Mouse (Mus musculus) heart, embryonic 12.5 days (tissue): ENCODE results near the gene Zscan21. TPM values are rescaled to one million over a fixed set of nuclear protein-coding genes. Genes with fewer than 3 reads are reported as not detected.

Experiments used
- ATAC-seq: fragments of 200-750 bp; cut with Nextera tagmentation; 2 replicates; pipeline ENCODE4 v1.8.0; 2017; ENCODE audit warnings: moderate TSS enrichment, moderate library complexity; ENCODE audit not compliant: insufficient number of reproducible peaks, low FRiP score
- H3K27ac ChIP-seq: fragments of 300-500 bp; sonication (generic); 2 replicates; pipeline ENCODE4 v1.5.1; 2016; ENCODE audit warnings: mild to moderate bottlenecking, moderate library complexity; ENCODE audit not compliant: poor library complexity, severe bottlenecking
- H3K27me3 ChIP-seq: fragments of 300-500 bp; sonication (generic); replicated peaks from 2 replicates; pipeline ENCODE4 v1.6.1; 2016; ENCODE audit warnings: mild to moderate bottlenecking, moderate library complexity
- H3K36me3 ChIP-seq: fragments of 300-500 bp; sonication (generic); 2 replicates; pipeline ENCODE4 v1.6.1; 2016; ENCODE audit warnings: mild to moderate bottlenecking, moderate library complexity
- H3K4me1 ChIP-seq: fragments of 300-500 bp; sonication (generic); replicated peaks from 2 replicates; pipeline ENCODE4 v1.6.1; 2016; ENCODE audit warnings: mild to moderate bottlenecking
- H3K4me2 ChIP-seq: fragments of 300-500 bp; sonication (generic); 2 replicates; pipeline ENCODE4 v1.6.1; 2016; ENCODE audit warnings: mild to moderate bottlenecking, moderate library complexity
- H3K4me3 ChIP-seq: fragments of 300-500 bp; sonication (generic); 2 replicates; pipeline ENCODE4 v1.5.1; 2016; ENCODE audit warnings: mild to moderate bottlenecking
- H3K9ac ChIP-seq: fragments of 300-500 bp; sonication (generic); 2 replicates; pipeline ENCODE4 v1.6.1; 2016; ENCODE audit warnings: mild to moderate bottlenecking, moderate library complexity
- H3K9me3 ChIP-seq: fragments of 300-500 bp; sonication (generic); replicated peaks from 2 replicates; pipeline ENCODE4 v1.6.1; 2016; ENCODE audit warnings: mild to moderate bottlenecking, moderate library complexity
- WGBS: fragments of 180-500 bp; shearing (Covaris S2); methylation state at CpG from one replicate; pipeline ENCODE4 v1.1.7; 2016; 5-methylcytosine and 5-hydroxymethylcytosine counted together
- polyA plus RNA-seq: library from polyadenylated mRNA; unstranded; fragments of >200 nt; fragmentation: Nextera tagmentation; extraction: Ambion mirVana; gene quantifications from 2 replicates; pipeline ENCODE4 v1.2.1, GENCODE M21; 2016

The Zscan21 gene
- polyA plus RNA-seq, result 37.6 and 38.1 TPM in 2 replicates

GRCm38 (mm10) chr5:138116255-138117198 lies at the start of gene Zscan21:
Gene Zscan21, plus strand, starts transcription at chr5:138116903.
- H3K4me1 ChIP-seq, result peaks cover 7% of the 10 kb centered on the region
- peak within 1 kb of the TSS; percentile 86 for H3K4me2 ChIP-seq
- peak within 1 kb of the TSS; percentile 83 for H3K4me3 ChIP-seq
- peak within 1 kb of the TSS; percentile 91 for H3K9ac ChIP-seq
- 7% methylated on average over 38 of the region's 38 CpGs for WGBS
- H3K27me3 ChIP-seq, result no peaks in the 10 kb centered on the region
- no peaks in the 10 kb centered on the region for H3K9me3 ChIP-seq
- peaks cover 23% of the 10 kb centered on the region for H3K36me3 ChIP-seq
- peak; percentile 98 for ATAC-seq
- H3K27ac ChIP-seq, result peak within 1 kb of the TSS; percentile 95

- no peaks in the 10 kb centered on the region for H3K27me3 ChIP-seq
- H3K4me2 ChIP-seq, result no peak overlapping the region
- ATAC-seq, result no peak
- no peak overlapping the region for H3K9ac ChIP-seq
- no peaks in the 10 kb centered on the region for H3K4me1 ChIP-seq
- H3K36me3 ChIP-seq, result no peaks in the 10 kb centered on the region
- H3K4me3 ChIP-seq, result no peak overlapping the region
- no peak overlapping the region for H3K27ac ChIP-seq
- 80% methylated on average over 4 of the region's 4 CpGs for WGBS
- no peaks in the 10 kb centered on the region for H3K9me3 ChIP-seq
Observed at GRCm38 (mm10) chr5:138073803-138074202, 42.9 kb upstream of the Zscan21 start.

GRCm38 (mm10) chr5:138075684-138076083 lies 41.0 kb upstream of the Zscan21 start:
- no peaks in the 10 kb centered on the region for H3K9me3 ChIP-seq
- no peak overlapping the region for H3K4me3 ChIP-seq
- H3K27me3 ChIP-seq, result no peaks in the 10 kb centered on the region
- no peak overlapping the region for H3K27ac ChIP-seq
- no peaks in the 10 kb centered on the region for H3K36me3 ChIP-seq
- no peak for ATAC-seq
- WGBS, result 60% methylated on average over 3 of the region's 3 CpGs
- H3K4me1 ChIP-seq, result no peaks in the 10 kb centered on the region
- no peak overlapping the region for H3K9ac ChIP-seq
- no peak overlapping the region for H3K4me2 ChIP-seq

GRCm38 (mm10) chr5:138076148-138076547 lies 40.6 kb upstream of the Zscan21 start:
- WGBS, result 53% methylated on average over 2 of the region's 2 CpGs
- no peaks in the 10 kb centered on the region for H3K9me3 ChIP-seq
- no peak for ATAC-seq
- H3K27ac ChIP-seq, result no peak overlapping the region
- H3K27me3 ChIP-seq, result no peaks in the 10 kb centered on the region
- no peak overlapping the region for H3K4me3 ChIP-seq
- H3K4me1 ChIP-seq, result no peaks in the 10 kb centered on the region
- no peak overlapping the region for H3K4me2 ChIP-seq
- no peaks in the 10 kb centered on the region for H3K36me3 ChIP-seq
- no peak overlapping the region for H3K9ac ChIP-seq

GRCm38 (mm10) chr5:138080456-138080855 lies 36.2 kb upstream of the Zscan21 start:
- H3K27ac ChIP-seq, result no peak overlapping the region

GRCm38 (mm10) chr5:138081446-138081845 lies 35.3 kb upstream of the Zscan21 start:
- no peaks in the 10 kb centered on the region for H3K36me3 ChIP-seq
- no peak overlapping the region for H3K9ac ChIP-seq
- H3K4me3 ChIP-seq, result no peak overlapping the region
- 82% methylated on average over 9 of the region's 9 CpGs for WGBS
- no peak for ATAC-seq
- H3K4me1 ChIP-seq, result peaks cover 1% of the 10 kb centered on the region; the same call in 1 of the 2 replicates
- H3K9me3 ChIP-seq, result no peaks in the 10 kb centered on the region
- H3K27ac ChIP-seq, result no peak overlapping the region
- H3K27me3 ChIP-seq, result no peaks in the 10 kb centered on the region
- no peak overlapping the region for H3K4me2 ChIP-seq

More at GRCm38 (mm10) chr5:138080456-138080855, 36.2 kb upstream of the Zscan21 start:
- Histone ChIP-seq H3K4me3 (no peak overlapping the region), H3K27me3 (no peaks in the 10 kb centered on the region), H3K4me2 (no peak overlapping the region), H3K4me1 (no peaks in the 10 kb centered on the region), H3K36me3 (no peaks in the 10 kb centered on the region), H3K9ac (no peak overlapping the region), H3K9me3 (no peaks in the 10 kb centered on the region)
- 78% methylated on average over 5 of the region's 5 CpGs for WGBS
- ATAC-seq, result no peak

- Histone ChIP-seq H3K9ac (no peak overlapping the region), H3K4me3 (no peak overlapping the region), H3K36me3 (peaks cover 6% of the 10 kb centered on the region), H3K27me3 (no peaks in the 10 kb centered on the region), H3K27ac (no peak overlapping the region), H3K4me2 (no peak overlapping the region), H3K4me1 (peaks cover 3% of the 10 kb centered on the region; the same call in 1 of the 2 replicates), H3K9me3 (no peaks in the 10 kb centered on the region)
- WGBS, result 55% methylated on average over 2 of the region's 2 CpGs
- ATAC-seq, result no peak
Observed at GRCm38 (mm10) chr5:138083318-138083900, 33.3 kb upstream of the Zscan21 start.

- WGBS, result 84% methylated on average over 2 of the region's 2 CpGs
- no peak overlapping the region for H3K4me2 ChIP-seq
- ATAC-seq, result no peak
- H3K9ac ChIP-seq, result no peak overlapping the region
- no peaks in the 10 kb centered on the region for H3K9me3 ChIP-seq
- no peak overlapping the region for H3K4me3 ChIP-seq
- H3K36me3 ChIP-seq, result peaks cover 9% of the 10 kb centered on the region
- peaks cover 3% of the 10 kb centered on the region; the same call in 1 of the 2 replicates for H3K4me1 ChIP-seq
- no peak overlapping the region for H3K27ac ChIP-seq
- H3K27me3 ChIP-seq, result no peaks in the 10 kb centered on the region
Observed at GRCm38 (mm10) chr5:138083936-138084335, 32.8 kb upstream of the Zscan21 start.

- peaks cover 3% of the 10 kb centered on the region; the same call in 1 of the 2 replicates for H3K4me1 ChIP-seq
- no peak overlapping the region for H3K27ac ChIP-seq
- H3K4me3 ChIP-seq, result peak overlapping the region; percentile 97; the same call in 1 of the 2 replicates
- H3K36me3 ChIP-seq, result peaks cover 12% of the 10 kb centered on the region
- peak overlapping the region; percentile 100; the same call in 1 of the 2 replicates for H3K9ac ChIP-seq
- peak overlapping the region; percentile 57 for H3K4me2 ChIP-seq
- H3K27me3 ChIP-seq, result no peaks in the 10 kb centered on the region
- no peak for ATAC-seq
- H3K9me3 ChIP-seq, result no peaks in the 10 kb centered on the region
- 41% methylated on average over 2 of the region's 2 CpGs for WGBS
Observed at GRCm38 (mm10) chr5:138084507-138084906, 32.2 kb upstream of the Zscan21 start.

GRCm38 (mm10) chr5:138084996-138085395 lies 31.7 kb upstream of the Zscan21 start, which contains the start of gene Zkscan1:
Gene Zkscan1, plus strand, starts transcription at chr5:138085084.
- 0% methylated on average over 27 of the region's 27 CpGs for WGBS
- Histone ChIP-seq H3K27me3 (no peaks in the 10 kb centered on the region), H3K4me2 (peak within 1 kb of the TSS; percentile 94), H3K27ac (peak within 1 kb of the TSS; percentile 88), H3K9ac (peak within 1 kb of the TSS; percentile 100), H3K4me3 (peak within 1 kb of the TSS; percentile 97), H3K36me3 (peaks cover 12% of the 10 kb centered on the region), H3K9me3 (no peaks in the 10 kb centered on the region), H3K4me1 (peaks cover 3% of the 10 kb centered on the region; the same call in 1 of the 2 replicates)
- ATAC-seq, result peak; percentile 93

- ATAC-seq, result 0 out of 2 replicates have a peak, but pooled peaks have one; percentile 7
- Histone ChIP-seq H3K9ac (peak overlapping the region; percentile 100), H3K4me3 (peak overlapping the region; percentile 97), H3K27ac (peak overlapping the region; percentile 88), H3K4me2 (peak overlapping the region; percentile 94), H3K4me1 (peaks cover 3% of the 10 kb centered on the region; the same call in 1 of the 2 replicates), H3K9me3 (no peaks in the 10 kb centered on the region), H3K27me3 (no peaks in the 10 kb centered on the region), H3K36me3 (peaks cover 12% of the 10 kb centered on the region)
- WGBS, result 0% methylated on average over 18 of the region's 18 CpGs
Observed at GRCm38 (mm10) chr5:138085421-138085911, 31.2 kb upstream of the Zscan21 start.
